Mouse (Mus musculus): ENCODE results near the gene Rgma.

DNA sequence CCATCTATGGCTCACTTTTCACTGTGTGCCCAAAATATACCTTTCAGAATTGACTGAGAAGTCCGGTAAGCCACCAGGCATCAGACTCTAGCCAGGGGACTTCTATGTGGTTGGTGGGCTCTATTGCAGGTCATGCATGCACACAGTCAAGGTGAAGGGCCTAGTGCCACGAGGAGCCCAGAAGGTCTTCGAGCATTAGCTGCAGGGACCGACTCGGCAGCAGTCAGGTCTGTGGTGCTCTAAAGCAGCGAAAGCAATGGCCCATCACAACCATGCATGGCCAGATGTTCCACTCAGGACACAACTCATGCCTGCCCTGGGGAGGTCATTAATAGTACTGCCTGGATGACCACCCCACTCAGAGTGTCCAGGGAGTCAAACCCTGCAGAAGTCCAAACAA is 52.5 kb downstream of the Rgma start:
- TF ChIP-seq POLR2A (IDR thresholded peaks at IDR 0.05; ENCODE audit: insufficient read depth, low read depth, low read length): no peak
- TF ChIP-seq CTCF (IDR thresholded peaks at IDR 0.05): no peak
